Mouse (Mus musculus): ENCODE measurements at regions not wholly inside any gene's neighbourhood (a gene's known extent, or its start where the extent isn't known, plus 50 kb on each side); places are given as distances from the start of the nearest gene placed in this dataset.

GRCm38 (mm10) chr10:9296055-9296454 lies 379.0 kb downstream of the Samd5 start:
- no peak for DNase-seq (ENCODE audit: low spot score in 2 of 2)

GRCm38 (mm10) chr10:9295269-9295668 lies 379.7 kb downstream of the Samd5 start:
- DNase-seq (ENCODE audit: low spot score in 2 of 2), result no peak

- no peak for DNase-seq (ENCODE audit: low spot score in 2 of 2)
Observed at GRCm38 (mm10) chr10:9294620-9295019, 380.4 kb downstream of the Samd5 start.

GRCm38 (mm10) chr10:9291456-9292146 lies 383.4 kb downstream of the Samd5 start:
- no peak for DNase-seq (ENCODE audit: low spot score in 2 of 2)

GRCm38 (mm10) chr10:9272940-9273339 lies 387.1 kb upstream of the Sash1 start:
- DNase-seq (ENCODE audit: low spot score in 2 of 2), result no peak

- no peak for DNase-seq (ENCODE audit: low spot score in 2 of 2)
Observed at GRCm38 (mm10) chr10:9272243-9272642, 386.4 kb upstream of the Sash1 start.

- DNase-seq (ENCODE audit: low spot score in 2 of 2), result no peak
Observed at GRCm38 (mm10) chr10:9265528-9265927, 379.7 kb upstream of the Sash1 start.

- no peak for DNase-seq (ENCODE audit: low spot score in 2 of 2)
Observed at GRCm38 (mm10) chr10:9264309-9265000, 378.6 kb upstream of the Sash1 start.

- no peak for DNase-seq (ENCODE audit: low spot score in 2 of 2)
Observed at GRCm38 (mm10) chr10:9258705-9259104, 372.8 kb upstream of the Sash1 start.

GRCm38 (mm10) chr10:9252941-9253217 lies 367.0 kb upstream of the Sash1 start:
- DNase-seq (ENCODE audit: low spot score in 2 of 2), result no peak

- DNase-seq (ENCODE audit: low spot score in 2 of 2), result no peak
Observed at GRCm38 (mm10) chr10:9252120-9252940, 366.5 kb upstream of the Sash1 start.

GRCm38 (mm10) chr10:9243281-9243618 lies 357.4 kb upstream of the Sash1 start:
- no peak for DNase-seq (ENCODE audit: low spot score in 2 of 2)

GRCm38 (mm10) chr10:9242596-9243280 lies 356.9 kb upstream of the Sash1 start:
- DNase-seq (ENCODE audit: low spot score in 2 of 2), result no peak

GRCm38 (mm10) chr10:9239956-9240355 lies 354.1 kb upstream of the Sash1 start:
- no peak for DNase-seq (ENCODE audit: low spot score in 2 of 2)

GRCm38 (mm10) chr10:9231751-9232150 lies 345.9 kb upstream of the Sash1 start:
- DNase-seq (ENCODE audit: low spot score in 2 of 2), result no peak

- DNase-seq (ENCODE audit: low spot score in 2 of 2), result no peak
Observed at GRCm38 (mm10) chr10:9229116-9229515, 343.2 kb upstream of the Sash1 start.

GRCm38 (mm10) chr10:9227361-9227760 lies 341.5 kb upstream of the Sash1 start:
- DNase-seq (ENCODE audit: low spot score in 2 of 2), result no peak

GRCm38 (mm10) chr10:9210646-9211045 lies 324.8 kb upstream of the Sash1 start:
- DNase-seq (ENCODE audit: low spot score in 2 of 2), result no peak

GRCm38 (mm10) chr10:9204096-9204495 lies 318.2 kb upstream of the Sash1 start:
- DNase-seq (ENCODE audit: low spot score in 2 of 2), result no peak

- no peak for DNase-seq (ENCODE audit: low spot score in 2 of 2)
Observed at GRCm38 (mm10) chr10:9203323-9203722, 317.5 kb upstream of the Sash1 start.

- no peak for DNase-seq (ENCODE audit: low spot score in 2 of 2)
Observed at GRCm38 (mm10) chr10:9202922-9203321, 317.1 kb upstream of the Sash1 start.

- DNase-seq (ENCODE audit: low spot score in 2 of 2), result no peak
Observed at GRCm38 (mm10) chr10:9174997-9175396, 289.1 kb upstream of the Sash1 start.
